Mouse (Mus musculus) liver, postnatal 0 days (tissue): ENCODE measurements around the gene Slit3.

Source experiments
- CTCF ChIP-seq: sonication (generic); IDR thresholded peaks from 2 replicates; pipeline ENCODE4 v1.5.1; 2016; ENCODE audit warnings: antibody characterized with exemption, low read depth
- EP300 ChIP-seq: IDR thresholded peaks from 2 replicates; pipeline ENCODE4 v1.6.1; 2016; ENCODE audit warnings: antibody characterized with exemption, low read depth, mild to moderate bottlenecking

DNA sequence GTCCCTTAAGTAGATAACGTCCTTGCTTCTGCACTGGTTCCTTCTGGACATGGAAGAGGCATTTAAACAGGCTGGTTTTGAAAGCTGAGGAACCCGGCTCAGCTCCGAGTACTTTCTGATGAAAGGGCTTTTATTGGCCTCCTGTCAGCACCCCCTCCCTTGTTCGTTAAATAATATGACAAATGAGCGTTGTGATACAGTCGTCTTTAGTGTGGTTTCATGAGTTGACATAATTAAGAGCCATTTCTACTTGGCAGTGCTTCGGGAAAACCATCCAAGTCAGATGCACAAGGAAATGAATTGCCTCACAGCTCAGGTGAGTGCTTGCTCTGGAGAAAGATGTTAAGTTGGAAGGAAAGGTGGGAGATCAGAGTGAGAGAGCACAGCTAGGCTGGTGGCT lies 173.6 kb downstream of the Slit3 start:
- TF ChIP-seq CTCF (no peak), EP300 (no peak)
